Mouse (Mus musculus) left cerebral cortex, adult 2 months (tissue): ENCODE data around the gene Arl13a. TPM values are rescaled to one million over a fixed set of nuclear protein-coding genes. Genes with fewer than 3 reads are reported as not detected.
"Not testable (repeated sequence)": the region's sequence is repeated elsewhere in the genome, so short reads cannot be mapped to it uniquely, and the experiment has no call there.

Experiments used
- DNase-seq, 2 experiments: peaks; one replicate each; pipeline ENCODE4 v3.0.0; 2021 to 2022; ENCODE audit warnings: low spot score in 2 of 2, mixed read lengths in 1 of 2; ENCODE audit errors: extremely low spot score in 1 of 2
- H3K27ac ChIP-seq: fragments of 200-600 bp; 2 replicates; pipeline ENCODE4 v1.8.1; 2022
- H3K4me3 ChIP-seq: fragments of 200-600 bp; 2 replicates; pipeline ENCODE4 v1.8.1; 2022
- CTCF ChIP-seq: fragments of 200-600 bp; IDR thresholded peaks from 2 replicates; pipeline ENCODE4 v1.8.1; 2022; ENCODE audit warnings: antibody characterized with exemption, mild to moderate bottlenecking, moderate library complexity
- intact Hi-C: fragments of 180-260 bp; cut with DNase I; formaldehyde crosslinking; loops from one replicate; pipeline ENCODE4 v1.15.1; 2025
- long read RNA-seq, 2 experiments: library from polyadenylated mRNA; stranded (forward); transcript quantifications; one replicate each; pipeline ENCODE4 v2.0.0; 2021; ENCODE audit warnings: borderline mapping rate in 2 of 2
- total RNA-seq, 2 experiments: library from RNA; stranded (reverse); gene quantifications; 2 replicates each; pipeline ENCODE4 v1.2.3; 2021

The Arl13a gene
- not detected for total RNA-seq
- long read RNA-seq, experiment 1: 0 reads
- long read RNA-seq, experiment 2: 0 reads

DNA sequence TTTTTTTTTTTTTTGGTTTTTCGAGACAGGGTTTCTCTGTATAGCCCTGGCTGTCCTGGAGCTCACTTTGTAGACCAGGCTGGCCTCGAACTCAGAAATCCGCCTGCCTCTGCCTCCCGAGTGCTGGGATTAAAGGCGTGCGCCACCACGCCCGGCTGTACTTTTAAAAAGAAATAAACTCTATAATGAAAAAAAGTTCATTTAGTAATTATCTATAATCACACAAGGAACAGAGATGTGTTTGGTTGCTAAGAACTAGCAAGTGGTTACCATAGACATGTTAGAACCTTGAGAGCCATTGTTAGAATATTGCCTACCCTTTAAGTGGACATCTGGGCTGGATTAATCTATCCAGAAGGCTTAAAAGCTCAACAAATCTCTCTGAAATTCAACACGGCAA lies at the start of gene Arl13a:
TSS of gene Arl13a (plus strand) at position 301 of the 400 bp plus-strand sequence.
- H3K27ac ChIP-seq, DNase-seq, H3K4me3 ChIP-seq, intact Hi-C loops: not testable (repeated sequence)

DNA sequence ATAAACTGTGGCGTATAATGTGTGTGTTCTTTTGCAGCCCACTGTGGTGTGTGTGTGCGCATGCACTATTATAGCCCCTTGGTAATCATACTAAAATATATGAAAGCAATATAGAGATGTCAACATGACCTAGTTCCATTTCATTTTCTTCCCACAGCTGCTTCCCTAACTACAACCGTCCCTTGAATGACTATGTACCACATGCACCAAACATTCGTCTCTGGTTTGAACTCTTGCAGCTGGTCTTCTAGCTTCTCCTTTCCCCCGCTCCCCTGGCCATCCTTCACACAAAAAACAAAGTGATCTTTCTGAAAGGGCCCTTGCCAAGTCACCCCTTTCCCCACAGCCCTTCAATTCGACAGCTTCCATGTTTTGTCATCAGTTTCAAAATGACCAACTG lies 47.3 kb upstream of the Arl13a start:
- intact Hi-C loops: no loop called here
- Histone ChIP-seq H3K4me3 (no peak overlapping the region), H3K27ac (no peak overlapping the region)
- no peak for TF ChIP-seq CTCF
- DNase-seq: no peak

- no peak overlapping the region for H3K27ac ChIP-seq
- TF ChIP-seq CTCF: no peak
- DNase-seq: no peak
- H3K4me3 ChIP-seq: no peak overlapping the region
- intact Hi-C loops: no loop called here
These were observed 45.8 kb upstream of the Arl13a start for GRCm38 (mm10) chrX:134141551-134141950.

DNA sequence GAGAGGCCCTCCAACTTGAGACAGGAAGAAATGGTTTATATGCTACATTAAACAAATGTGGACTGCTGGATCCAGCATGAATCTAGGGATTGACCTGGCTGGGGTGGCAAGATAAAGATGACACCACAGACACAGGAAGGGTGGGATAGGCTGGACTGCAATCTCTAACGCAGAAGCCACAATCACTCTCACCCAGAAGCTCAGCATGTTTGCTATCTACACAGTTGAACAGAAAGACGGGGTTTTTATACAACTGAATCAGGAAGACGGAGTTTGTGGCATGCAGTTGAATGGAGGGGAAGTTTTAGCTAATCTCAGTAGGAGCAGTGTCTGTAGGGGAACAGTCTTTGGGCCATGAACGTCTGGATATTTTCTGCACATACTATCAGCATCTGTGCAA lies 45.3 kb upstream of the Arl13a start:
- no peak for TF ChIP-seq CTCF
- H3K27ac ChIP-seq: no peak overlapping the region
- no peak for DNase-seq
- H3K4me3 ChIP-seq: no peak overlapping the region
- intact Hi-C loops: no loop called here

DNA sequence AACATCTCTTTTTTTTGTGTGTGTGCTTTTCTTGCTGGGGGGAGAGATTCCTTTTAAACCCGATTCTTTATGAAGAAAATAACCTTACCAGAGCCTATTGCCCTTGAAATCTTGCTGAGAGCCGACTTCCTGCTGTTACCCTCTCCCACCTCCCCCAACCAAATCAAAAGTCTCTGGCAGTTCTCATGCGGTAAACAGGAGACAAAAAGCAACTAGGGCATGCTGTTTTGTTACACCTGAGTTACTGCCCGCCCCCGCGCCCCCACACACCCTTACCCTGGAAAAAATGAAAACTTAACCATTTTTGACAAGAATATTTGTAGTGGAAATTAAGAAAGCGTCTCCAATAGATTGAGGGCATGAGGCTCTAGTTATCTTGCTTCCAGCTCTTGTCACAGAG lies 29.1 kb upstream of the Arl13a start:
- intact Hi-C loops: no loop called here
- DNase-seq: no peak
- no peak for TF ChIP-seq CTCF
- H3K27ac ChIP-seq: no peak overlapping the region
- H3K4me3 ChIP-seq: no peak overlapping the region

- no peak overlapping the region for H3K27ac ChIP-seq
- no peak for TF ChIP-seq CTCF
- no peak overlapping the region for H3K4me3 ChIP-seq
- no peak for DNase-seq
- intact Hi-C loops: no loop called here
These were observed 26.9 kb upstream of the Arl13a start for GRCm38 (mm10) chrX:134160442-134160841.

DNA sequence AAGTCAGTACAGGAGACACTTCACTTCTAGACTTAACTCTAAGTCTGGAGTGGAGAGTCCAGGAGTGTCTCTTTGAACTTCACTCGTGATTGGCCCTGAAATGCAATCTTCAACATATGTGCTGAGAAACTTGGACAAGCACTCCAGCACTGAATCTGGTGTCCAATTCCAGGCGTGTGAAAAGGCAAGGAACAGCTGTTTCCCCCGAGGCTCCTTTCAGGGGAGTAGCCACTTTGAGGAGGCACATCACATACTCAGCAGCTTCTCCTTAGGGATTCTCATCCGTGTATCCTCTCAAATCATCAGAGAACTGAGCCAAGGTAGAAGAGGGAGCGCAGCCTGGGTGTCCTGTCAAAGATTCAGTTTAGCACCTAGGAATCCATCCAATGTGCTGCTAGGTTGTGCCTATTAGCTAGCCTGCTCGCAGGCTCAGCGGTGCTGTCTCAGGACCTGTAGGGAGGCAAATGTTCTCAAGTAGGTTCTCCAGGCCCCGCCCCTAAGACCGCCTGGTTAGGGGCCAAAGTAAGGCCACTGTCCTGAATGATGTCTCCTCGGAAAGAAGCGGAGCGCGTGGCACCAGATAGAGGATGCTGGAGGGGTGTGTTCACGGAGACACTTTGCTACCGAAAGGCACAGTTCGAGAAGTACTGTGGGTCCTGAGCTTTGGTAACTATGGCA lies 25.1 kb upstream of the Arl13a start, which contains the start of gene Xkrx:
TSS of gene Xkrx (minus strand) at position 34 of the 678 bp plus-strand sequence.
- peak within 1 kb of the TSS; percentile 27 for H3K4me3 ChIP-seq
- no peak for TF ChIP-seq CTCF
- H3K27ac ChIP-seq: no peak within 1 kb of the TSS
- intact Hi-C loops: no loop called here
- DNase-seq: no peak

- no peak overlapping the region for H3K27ac ChIP-seq
- DNase-seq: peak; percentile 11 to 22
- TF ChIP-seq CTCF: no peak
- peak overlapping the region; percentile 27 for H3K4me3 ChIP-seq
- intact Hi-C loops: no loop called here
These were observed 24.5 kb upstream of the Arl13a start for GRCm38 (mm10) chrX:134162826-134163225.

DNA sequence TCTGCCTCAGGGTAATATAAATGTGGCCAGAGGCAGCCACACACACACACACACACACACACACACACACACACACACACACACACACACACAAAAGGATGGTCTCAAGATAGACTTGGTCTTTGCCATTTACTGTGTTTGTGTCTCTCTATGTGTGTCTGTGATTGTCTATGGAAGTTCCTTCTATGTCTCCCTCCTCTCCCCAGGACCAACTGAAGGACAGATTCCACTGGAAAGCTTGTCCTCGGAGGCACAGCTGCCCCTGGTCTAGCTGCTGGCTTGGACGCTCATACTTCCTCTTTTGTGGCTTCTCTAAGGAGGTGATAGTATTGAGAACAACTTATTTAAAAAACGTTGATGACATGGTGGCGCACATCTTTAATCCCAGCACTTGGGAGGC lies 23.8 kb upstream of the Arl13a start:
- H3K4me3 ChIP-seq: no peak overlapping the region
- intact Hi-C loops: no loop called here
- TF ChIP-seq CTCF: no peak

GRCm38 (mm10) chrX:134170584-134170983 lies 16.7 kb upstream of the Arl13a start:
- intact Hi-C loops: no loop called here
- DNase-seq: no peak
- Histone ChIP-seq H3K27ac (no peak overlapping the region), H3K4me3 (no peak overlapping the region)
- TF ChIP-seq CTCF: no peak

More for the DNA sequence above, 23.8 kb upstream of the Arl13a start:
- H3K27ac ChIP-seq: no peak overlapping the region
- no peak for DNase-seq

- DNase-seq: no peak
- Histone ChIP-seq H3K4me3 (no peak overlapping the region), H3K27ac (no peak overlapping the region)
- TF ChIP-seq CTCF: no peak
- intact Hi-C loops: no loop called here
These were observed 12.6 kb upstream of the Arl13a start for GRCm38 (mm10) chrX:134174699-134175098.

DNA sequence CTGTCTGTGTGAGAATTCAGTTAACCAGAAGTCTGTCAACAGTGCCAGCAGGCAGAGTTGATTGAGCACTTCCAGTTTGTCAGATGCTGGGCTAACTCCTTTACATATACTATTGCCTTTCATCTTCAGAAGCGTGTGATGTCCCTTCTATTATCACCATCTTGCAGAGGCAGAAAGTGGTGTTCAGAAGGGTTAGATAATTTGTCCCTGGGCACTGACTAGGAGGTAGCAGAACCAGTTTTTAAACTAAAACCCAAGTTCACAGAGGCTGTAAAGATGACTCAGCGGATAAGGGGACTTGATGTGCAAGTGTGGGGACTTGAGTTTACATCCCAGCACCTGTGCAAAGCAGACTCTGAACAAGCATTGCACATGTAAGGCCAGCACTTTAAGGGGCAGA lies 21.2 kb downstream of the Arl13a start:
- DNase-seq: no peak
- H3K27ac ChIP-seq: no peak overlapping the region
- intact Hi-C loops: no loop called here
- H3K4me3 ChIP-seq: no peak overlapping the region
- no peak for TF ChIP-seq CTCF

DNA sequence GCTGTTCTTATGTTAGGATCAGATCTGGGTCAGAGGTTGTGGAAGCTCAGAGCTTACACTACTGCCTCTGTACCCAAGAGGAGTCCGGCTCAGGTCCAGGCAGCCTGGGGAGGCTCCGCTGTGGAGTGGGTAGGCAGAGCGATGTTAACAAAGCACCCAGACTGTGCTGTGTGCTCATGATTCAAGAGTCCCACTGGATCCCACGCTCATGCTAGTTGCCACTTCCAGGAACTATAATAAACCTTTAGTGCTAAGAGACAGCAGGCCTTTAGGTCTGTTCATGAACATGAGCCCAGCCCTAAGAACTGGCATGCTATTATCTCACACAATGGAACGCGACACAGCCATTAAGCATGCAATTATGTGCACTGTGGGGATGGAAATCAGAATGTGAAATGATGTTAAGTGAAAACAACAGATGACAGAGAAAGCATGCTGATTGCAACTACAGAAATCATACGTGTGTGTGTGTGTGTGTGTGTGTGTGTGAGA lies 23.9 kb downstream of the Arl13a start:
- intact Hi-C loops: loop anchor here (5.0 kb wide), 1 partner anchor 86 kb away; the partner anchor contains the start of gene Tmem35a
- Histone ChIP-seq H3K27ac (no peak overlapping the region), H3K4me3 (no peak overlapping the region)
- TF ChIP-seq CTCF: no peak
- DNase-seq: peak in 1 of 2 experiments; percentile 13
